Mouse (Mus musculus) thymus, postnatal 25 days (tissue): Measurements from ENCODE around the gene Sptb.

Experiments used
- DNase-seq: peaks from one replicate; pipeline ENCODE4 v3.0.0; 2022

The Sptb gene

GRCm38 (mm10) chr12:76572261-76573251 is 137.8 kb downstream of the Sptb start:
- DNase-seq, result no peak

DNA sequence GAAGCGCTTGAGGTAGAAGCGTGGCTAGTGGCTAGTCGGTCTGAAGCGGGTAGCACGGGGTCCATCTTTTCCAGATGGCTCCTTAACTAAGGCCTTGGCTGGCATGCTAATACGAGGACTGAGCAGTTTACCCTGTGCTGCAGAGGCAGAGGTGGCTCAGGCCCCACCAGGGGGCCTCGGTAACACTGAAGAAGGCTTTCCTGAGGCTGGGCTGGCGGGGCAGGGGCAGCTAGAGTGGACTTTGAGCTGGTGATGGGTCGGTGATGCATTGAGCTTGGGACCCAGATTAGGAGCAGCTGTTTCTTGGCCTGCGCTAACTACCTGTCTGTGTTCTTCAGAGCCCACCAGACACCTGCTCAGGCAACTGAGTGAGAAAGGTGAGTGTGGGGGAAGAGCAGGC is 139.1 kb downstream of the Sptb start:
- no peak for DNase-seq

DNA sequence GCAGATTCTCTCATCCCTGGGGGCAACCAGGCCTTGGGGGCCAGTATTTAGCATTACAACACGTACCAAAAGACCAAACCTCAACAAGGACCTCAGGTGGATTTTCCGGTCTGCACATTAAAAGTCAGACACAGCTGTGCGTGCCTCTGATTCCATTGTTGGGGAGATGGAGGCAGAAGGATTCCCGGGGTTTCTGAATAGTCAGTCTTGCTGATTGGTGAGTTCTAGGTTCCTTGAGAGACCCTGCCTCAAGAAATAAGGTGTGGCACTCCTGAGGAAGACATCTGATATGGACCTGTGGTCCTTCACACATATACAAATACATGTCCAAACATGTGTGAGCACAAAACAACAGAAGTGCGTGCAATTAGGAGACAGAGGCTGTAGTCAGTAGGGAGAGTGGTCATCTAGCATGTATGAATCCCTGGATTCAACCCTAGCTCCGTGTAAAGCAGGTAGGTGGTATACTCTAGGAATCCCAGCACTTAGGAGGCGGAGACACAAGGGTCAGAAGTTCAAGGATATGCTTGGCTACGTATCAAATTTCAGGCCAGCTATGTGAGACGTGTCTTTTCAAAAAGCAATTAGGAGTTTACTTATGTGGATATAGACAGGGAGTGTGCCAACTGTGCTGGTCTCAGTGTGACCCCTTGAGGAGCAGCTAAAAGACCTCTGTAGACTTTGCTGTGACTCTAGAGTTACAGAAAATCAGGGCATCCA is 140.0 kb downstream of the Sptb start:
- no peak for DNase-seq

GRCm38 (mm10) chr12:76566284-76566683 is 144.1 kb downstream of the Sptb start:
- DNase-seq, result no peak

DNA sequence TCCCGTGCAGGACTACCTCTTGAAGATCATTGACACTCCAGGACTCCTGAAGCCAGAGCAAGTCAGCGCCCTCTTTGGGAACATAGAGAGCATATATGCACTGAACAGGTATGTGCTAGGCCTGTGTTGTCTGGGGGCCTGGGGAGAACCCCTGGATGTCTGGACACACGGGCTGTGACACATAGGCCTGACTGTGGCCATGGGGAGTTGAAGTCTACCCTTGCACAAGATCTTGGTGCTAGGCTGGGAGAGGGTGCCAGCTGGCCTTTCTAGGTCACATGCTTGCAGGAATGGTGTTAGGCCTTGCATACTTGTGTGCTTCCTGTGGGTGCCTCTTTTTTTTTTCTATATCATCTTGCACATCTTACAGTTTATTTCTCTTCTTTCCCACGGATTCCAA is 148.2 kb downstream of the Sptb start:
- no peak for DNase-seq

DNA sequence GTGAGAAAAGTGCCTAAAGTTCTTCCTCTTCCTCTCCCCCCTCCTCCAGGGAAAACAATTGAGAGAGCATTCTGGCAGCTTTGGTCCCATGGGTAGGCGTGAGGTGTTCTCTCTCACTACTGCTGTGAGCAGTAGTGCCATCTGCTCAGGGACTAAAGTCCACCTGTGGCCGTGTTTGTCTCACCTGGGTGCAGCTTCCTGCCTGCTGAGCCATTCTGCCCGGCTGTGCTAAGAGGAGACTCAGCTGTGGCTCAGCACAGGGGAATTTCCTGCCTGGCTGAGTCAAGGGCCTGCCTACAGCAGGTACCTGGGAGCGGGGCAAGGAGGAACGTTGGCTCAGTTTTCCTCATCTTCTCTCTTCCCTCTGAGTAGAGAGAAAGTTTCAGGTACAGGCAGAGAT is 152.1 kb downstream of the Sptb start:
- peak; percentile 18 for DNase-seq

- DNase-seq, result no peak
These were observed 153.5 kb downstream of the Sptb start for GRCm38 (mm10) chr12:76556745-76557389.

DNA sequence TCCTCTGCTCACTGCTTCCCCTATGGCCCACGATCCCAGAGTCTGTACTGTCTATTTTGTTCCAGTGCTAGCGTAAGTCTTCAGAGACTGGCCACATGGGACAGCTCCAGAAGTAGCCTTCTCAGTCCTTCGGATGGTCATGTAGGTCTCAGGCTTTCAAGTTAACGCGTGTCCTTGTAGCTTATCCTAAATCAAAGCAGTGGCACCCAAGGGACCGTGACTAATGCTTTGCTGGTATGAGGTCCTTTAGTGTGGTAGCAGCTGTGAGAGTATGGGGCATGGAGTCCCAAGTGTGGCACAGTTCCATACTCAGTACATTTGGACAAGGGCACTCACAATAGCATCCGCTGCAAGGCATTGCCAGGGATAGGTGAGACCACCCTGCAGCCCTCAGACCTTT is 154.2 kb downstream of the Sptb start:
- no peak for DNase-seq

DNA sequence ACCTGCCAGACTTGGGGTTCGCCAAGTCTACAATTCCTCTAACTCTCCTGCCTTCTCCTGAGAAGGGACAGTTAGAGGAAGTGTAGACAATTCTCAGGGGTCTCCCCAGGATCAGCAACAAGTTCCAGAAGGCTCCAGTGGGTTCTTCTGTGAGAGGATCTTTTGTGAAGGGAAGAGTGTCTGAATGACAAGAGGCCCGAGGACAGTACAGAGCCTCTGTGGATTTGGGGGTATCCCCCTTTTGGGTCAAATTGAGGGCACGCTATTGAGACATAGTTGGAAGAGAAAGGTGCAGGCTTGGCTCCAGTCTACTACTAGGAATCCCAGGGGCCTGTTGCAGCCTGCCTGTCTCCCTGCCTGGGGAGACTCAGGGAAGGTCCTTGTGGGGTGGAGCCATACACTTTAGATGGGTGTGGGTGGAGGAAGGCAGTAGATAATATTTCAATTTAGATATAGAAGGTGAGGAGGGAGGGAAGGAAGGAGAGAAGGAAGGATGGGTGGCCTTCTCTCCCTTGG is 155.4 kb downstream of the Sptb start:
- DNase-seq, result no peak

DNA sequence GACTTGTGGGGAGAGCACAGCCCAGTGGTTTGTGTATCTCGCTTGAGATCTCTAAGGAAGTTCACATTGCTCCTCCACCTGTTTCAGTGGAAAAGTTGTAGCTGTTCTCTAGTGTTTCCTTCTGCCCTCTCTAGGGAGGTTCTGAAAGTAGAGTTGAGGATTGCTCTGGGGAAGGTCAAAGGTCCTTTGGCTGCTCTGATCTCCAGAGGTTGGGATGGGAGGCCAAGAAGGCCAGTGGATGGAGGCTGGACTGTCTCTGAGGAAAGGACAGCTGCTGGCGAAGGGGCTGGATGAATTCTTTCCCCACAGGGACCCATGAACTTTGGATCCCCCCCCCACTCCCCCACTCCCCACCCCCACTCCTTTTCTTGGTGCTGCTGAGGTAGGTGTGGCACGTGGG is 156.0 kb downstream of the Sptb start:
- DNase-seq, result no peak

GRCm38 (mm10) chr12:76553917-76554316 is 156.4 kb downstream of the Sptb start:
- no peak for DNase-seq

DNA sequence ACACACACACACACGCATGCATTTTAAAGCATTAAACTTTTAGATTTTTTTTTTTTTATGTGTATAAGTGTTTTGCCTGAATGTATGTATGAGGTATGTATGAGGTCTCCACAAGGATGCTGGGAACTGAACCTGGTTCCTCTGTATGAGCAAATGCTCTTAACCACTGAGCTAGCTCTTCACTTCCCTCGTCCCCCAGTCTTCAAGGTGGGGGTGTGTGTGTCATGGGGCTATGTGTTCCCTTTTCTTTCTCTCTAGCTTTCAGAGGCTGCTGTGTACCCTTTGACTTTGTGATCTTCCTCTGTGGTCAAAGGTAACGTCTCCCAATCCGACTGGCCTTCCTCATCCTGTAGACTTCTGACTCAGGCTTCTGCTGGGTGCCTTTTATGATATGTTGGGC is 157.4 kb downstream of the Sptb start:
- no peak for DNase-seq

DNA sequence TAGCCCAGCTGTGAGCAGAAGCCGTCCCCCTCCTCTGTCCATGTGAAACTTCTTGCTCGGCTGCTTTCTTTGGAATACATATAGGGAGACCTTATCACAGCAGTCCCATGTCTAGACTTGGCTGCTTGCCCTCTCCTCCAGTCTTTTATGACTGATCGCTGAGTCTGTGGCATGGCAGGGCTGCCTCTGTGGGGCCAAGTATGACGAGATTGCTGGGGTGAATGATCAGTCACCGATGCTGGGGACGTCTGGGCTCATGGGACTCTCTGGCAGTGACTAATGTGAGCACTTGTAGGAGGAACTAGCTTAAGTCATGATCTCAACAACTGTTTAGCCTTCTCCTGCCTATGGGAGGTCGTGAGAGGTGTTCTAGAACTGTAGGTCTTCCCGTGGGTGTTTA is 158.0 kb downstream of the Sptb start:
- no peak for DNase-seq

DNA sequence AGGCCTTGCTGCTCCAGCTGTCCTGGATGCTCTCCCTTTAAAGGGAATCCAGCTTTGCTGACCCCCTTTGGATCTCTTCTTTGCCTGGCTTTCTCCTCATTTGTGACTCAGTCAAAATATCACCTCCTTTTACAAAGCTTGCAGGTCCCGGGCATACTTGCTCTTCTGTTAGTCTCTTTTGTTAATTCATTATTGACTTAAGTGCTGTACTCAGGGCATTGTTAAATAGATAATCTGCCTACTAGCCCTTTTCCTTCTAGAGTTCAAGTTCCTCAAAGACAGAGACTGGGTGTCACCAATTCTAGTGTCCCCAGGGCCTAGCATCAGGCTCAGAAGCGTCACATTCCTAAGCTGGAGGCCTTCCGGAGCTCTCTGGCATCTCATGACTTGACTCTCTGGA is 161.1 kb downstream of the Sptb start:
- DNase-seq, result no peak

- DNase-seq, result no peak
These were observed 162.3 kb downstream of the Sptb start for GRCm38 (mm10) chr12:76548082-76548423.

GRCm38 (mm10) chr12:76547409-76548081 is 162.8 kb downstream of the Sptb start:
- peak; percentile 50 for DNase-seq

GRCm38 (mm10) chr12:76546383-76547276 is 163.7 kb downstream of the Sptb start:
- DNase-seq, result no peak

DNA sequence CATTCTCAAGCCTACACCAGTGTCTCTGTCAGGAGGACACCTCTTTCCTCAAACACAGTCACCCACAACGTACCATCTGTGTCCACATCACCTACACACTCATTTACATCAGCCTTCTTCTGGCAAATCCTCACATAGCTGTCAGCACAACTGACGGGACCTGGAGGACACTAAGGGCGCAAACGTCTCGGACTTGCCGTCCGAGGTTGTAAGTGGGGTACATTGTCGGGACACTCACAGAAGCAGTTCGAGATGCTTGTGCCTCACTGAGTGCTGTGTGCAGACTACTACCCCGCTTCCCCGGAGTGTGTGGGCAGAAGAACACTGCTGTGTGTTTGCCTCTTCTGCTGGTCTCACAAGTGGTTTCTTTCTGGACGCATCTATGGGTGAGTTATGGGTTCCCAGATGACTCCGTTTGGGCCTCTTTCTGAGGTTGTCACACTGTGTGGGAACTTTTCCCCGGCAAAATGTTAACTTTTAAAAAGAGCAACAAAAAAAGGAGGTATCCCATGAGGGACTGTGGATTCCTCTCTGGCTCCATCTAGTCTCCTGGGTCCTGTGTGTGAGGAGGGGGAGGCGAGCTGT is 164.5 kb downstream of the Sptb start:
- no peak for DNase-seq

- no peak for DNase-seq
These were observed 168.5 kb downstream of the Sptb start for GRCm38 (mm10) chr12:76541879-76542278.

- DNase-seq, result no peak
These were observed 168.9 kb downstream of the Sptb start for GRCm38 (mm10) chr12:76541475-76541874.

- DNase-seq, result no peak
These were observed 169.6 kb downstream of the Sptb start for GRCm38 (mm10) chr12:76540701-76541221.
